Comparison of ENCODE assay signal across 22 mouse cellular contexts in the genomic region with DNA sequence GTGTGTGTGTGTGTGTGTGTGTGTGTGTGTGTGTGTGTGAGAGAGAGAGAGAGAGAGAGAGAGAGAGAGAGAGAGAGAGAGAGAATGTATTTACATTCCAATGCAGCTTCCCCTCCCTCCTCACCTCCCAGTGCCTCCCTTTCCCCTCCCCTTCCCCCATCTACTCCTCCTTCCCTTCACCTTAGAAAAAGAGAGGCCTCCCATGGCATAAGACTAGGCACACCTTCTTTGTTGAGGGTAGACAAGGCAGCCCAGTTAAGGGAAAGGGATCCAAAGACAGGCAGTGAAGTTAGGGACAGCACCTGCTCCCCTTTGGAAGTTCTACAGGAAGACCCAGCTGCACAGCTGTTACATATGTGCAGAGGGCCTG. TPM values are rescaled to one million over a fixed set of nuclear protein-coding genes. Genes with fewer than 3 reads are reported as not detected.
DNase-seq lines count a peak whose midpoint lies in the region; ATAC-seq and TF ChIP-seq lines count a peak whose summit lies in the region.
"Had no signal": no experiment of that assay in that cellular context is flagged by ENCODE, and none has a peak within 500 bp of the region (broad histone marks: within the 10 kb centered on the region; RNA-seq: fewer than 3 reads in every experiment).

No protein-coding gene starts in this region.

- peak overlapping the region; percentile 36; the same call in 1 of the 2 replicates for H3K4me2 ChIP-seq in liver, postnatal 0 days (ENCODE audit: low read depth, low read length)
- no peak overlapping the region for H3K4me2 ChIP-seq in neural tube, embryonic 15.5 days
- H3K4me2 ChIP-seq: embryonic facial prominence, embryonic 15.5 days; lung, embryonic 14.5 days; midbrain, embryonic 12.5 days had no signal

- TF ChIP-seq CTCF in thymus, adult 2 months (IDR thresholded peaks at IDR 0.05; ENCODE audit: borderline replicate concordance, control insufficient read depth, extremely low read depth, insufficient read depth, low read length, poor library complexity), result no peak
- no peak for TF ChIP-seq CTCF in bone marrow macrophage, adult 2 months (IDR thresholded peaks at IDR 0.05; ENCODE audit: low read depth, low read length)
- no peak for TF ChIP-seq CTCF in liver, postnatal 0 days (IDR thresholded peaks at IDR 0.05; ENCODE audit: low read depth)

- TF ChIP-seq EP300 in liver, postnatal 0 days (IDR thresholded peaks at IDR 0.05; ENCODE audit: low read depth), result no peak

- H3K36me3 ChIP-seq in thymus, adult 2 months (ENCODE audit: control insufficient read depth, insufficient read depth, low read length), result no peaks in the 10 kb centered on the region
- no peaks in the 10 kb centered on the region for H3K36me3 ChIP-seq in liver, postnatal 0 days (replicated peaks; ENCODE audit: insufficient read depth, low read length)
- no peaks in the 10 kb centered on the region for H3K36me3 ChIP-seq in neural tube, embryonic 15.5 days
- H3K36me3 ChIP-seq: embryonic facial prominence, embryonic 15.5 days; forebrain, embryonic 10.5 days; midbrain, embryonic 12.5 days had no signal

- peaks cover 11% of the 10 kb centered on the region for H3K4me1 ChIP-seq in thymus, adult 2 months (replicated peaks; ENCODE audit: control insufficient read depth, insufficient read depth, low read length)
- peaks cover 7% of the 10 kb centered on the region for H3K4me1 ChIP-seq in bone marrow macrophage, adult 2 months (ENCODE audit: control insufficient read depth, insufficient read depth, low read length)
- no peaks in the 10 kb centered on the region for H3K4me1 ChIP-seq in liver, postnatal 0 days (ENCODE audit: insufficient read depth)
- no peaks in the 10 kb centered on the region for H3K4me1 ChIP-seq in neural tube, embryonic 15.5 days
- H3K4me1 ChIP-seq: embryonic facial prominence, embryonic 15.5 days; forebrain, embryonic 10.5 days; midbrain, embryonic 12.5 days had no signal

- no peak for ATAC-seq in liver, postnatal 0 days
- no peak for ATAC-seq in neural tube, embryonic 15.5 days (ENCODE audit: low FRiP score)
- ATAC-seq in activated CD4-positive, CD25-positive, alpha-beta regulatory T cell, adult 4 months, result no peak
- ATAC-seq in monocyte, adult 5-6 weeks (replicated peaks; ENCODE audit: insufficient number of reproducible peaks, low FRiP score, low TSS enrichment, poor library complexity, severe bottlenecking), result no peak
- ATAC-seq: hindbrain, embryonic 16.5 days had no signal

- no peak for TF ChIP-seq POLR2A in thymus, adult 2 months (IDR thresholded peaks at IDR 0.05; ENCODE audit: control insufficient read depth, extremely low read depth, insufficient read depth, low read length, poor library complexity)
- no peak for TF ChIP-seq POLR2A in bone marrow macrophage, adult 2 months (IDR thresholded peaks at IDR 0.05; ENCODE audit: borderline replicate concordance, low read depth, low read length)

- H3K27me3 ChIP-seq in thymus, adult 2 months (ENCODE audit: control insufficient read depth, insufficient read depth, low read length), result no peaks in the 10 kb centered on the region
- H3K27me3 ChIP-seq in liver, postnatal 0 days (ENCODE audit: insufficient read depth, low read length), result no peaks in the 10 kb centered on the region
- H3K27me3 ChIP-seq in neural tube, embryonic 15.5 days (replicated peaks), result no peaks in the 10 kb centered on the region
- H3K27me3 ChIP-seq: CH12.LX; embryonic facial prominence, embryonic 15.5 days; midbrain, embryonic 12.5 days had no signal

- no peak for DNase-seq in thymus, adult 2 months
- no peak for DNase-seq in thymus, adult 18-20 months
- DNase-seq in liver, postnatal 0 days, result no peak
- DNase-seq in right cerebral cortex, postnatal 25 days, result no peak
- DNase-seq: adrenal gland, adult 8-10 months; cerebellum, adult 11 months; cerebellum, postnatal 14 days; gastrocnemius, postnatal 25 days; kidney, adult 18-20 months; kidney, postnatal 10 days; lung, embryonic 14.5 days; right cerebral cortex, postnatal 14 days had no signal

- H3K4me3 ChIP-seq in thymus, adult 2 months (ENCODE audit: control insufficient read depth, insufficient read depth, low read length), result no peak overlapping the region
- H3K4me3 ChIP-seq in bone marrow macrophage, adult 2 months (ENCODE audit: insufficient read depth, low read length), result 0 out of 2 replicates have a peak overlapping the region, but pooled peaks have one; percentile 3
- H3K4me3 ChIP-seq in liver, postnatal 0 days (ENCODE audit: low read depth, low read length), result no peak overlapping the region
- no peak overlapping the region for H3K4me3 ChIP-seq in neural tube, embryonic 15.5 days (replicated peaks)
- H3K4me3 ChIP-seq: embryonic facial prominence, embryonic 15.5 days; forebrain, embryonic 10.5 days; layer of hippocampus, adult 2 months; midbrain, embryonic 12.5 days had no signal

- H3K9me3 ChIP-seq in liver, postnatal 0 days (ENCODE audit: low read length), result peaks cover 4% of the 10 kb centered on the region; the same call in 1 of the 2 replicates
- no peaks in the 10 kb centered on the region for H3K9me3 ChIP-seq in neural tube, embryonic 15.5 days (replicated peaks)
- H3K9me3 ChIP-seq: embryonic facial prominence, embryonic 15.5 days; midbrain, embryonic 12.5 days had no signal

- no peak overlapping the region for H3K9ac ChIP-seq in liver, postnatal 0 days (replicated peaks)
- H3K9ac ChIP-seq in neural tube, embryonic 15.5 days (replicated peaks), result no peak overlapping the region
- H3K9ac ChIP-seq: embryonic facial prominence, embryonic 15.5 days; lung, embryonic 14.5 days; midbrain, embryonic 12.5 days had no signal

- H3K27ac ChIP-seq in thymus, adult 2 months (ENCODE audit: control insufficient read depth, insufficient read depth, low read length), result peak overlapping the region; percentile 3; the same call in 1 of the 2 replicates
- H3K27ac ChIP-seq in bone marrow macrophage, adult 2 months (ENCODE audit: insufficient read depth, low read depth, low read length), result no peak overlapping the region; the same call in 1 of the 2 replicates
- H3K27ac ChIP-seq in liver, postnatal 0 days (ENCODE audit: low read depth), result 0 out of 2 replicates have a peak overlapping the region, but pooled peaks have one; percentile 57
- no peak overlapping the region for H3K27ac ChIP-seq in neural tube, embryonic 15.5 days (replicated peaks)
- H3K27ac ChIP-seq: embryonic facial prominence, embryonic 15.5 days; forebrain, embryonic 10.5 days; layer of hippocampus, adult 2 months; midbrain, embryonic 12.5 days had no signal

RNA-seq across cellular contexts. Expression of gene Atp11b, which starts 21.1 kb away (rescaled TPM):
- polyA plus RNA-seq in thymus, adult 2 months (2012; rRNA removed), result 35.6 and 37.5 TPM in 2 replicates
- 40.3 and 42.1 TPM in 2 replicates for polyA plus RNA-seq in bone marrow macrophage, adult 2 months (2012; ENCODE audit: insufficient read depth, insufficient read length, missing spikeins)
- 9.9 and 11.9 TPM in 2 replicates for polyA plus RNA-seq in liver, postnatal 0 days (2015; fragmentation: Nextera tagmentation; extraction: Ambion mirVana)
- 40.1 and 40.3 TPM in 2 replicates for polyA plus RNA-seq in neural tube, embryonic 15.5 days (2015; fragmentation: Nextera tagmentation; extraction: Ambion mirVana)
- 10 to 100 TPM; 49.9 to 69.1 TPM for polyA plus RNA-seq in activated CD4-positive, CD25-positive, alpha-beta regulatory T cell, adult 4 months (2017; shearing (Covaris generic))
- 131 to 143 TPM (median 136 TPM) in 3 replicates for total RNA-seq in monocyte, adult 5-6 weeks (2017)

Comparison
In these comparisons a context has a peak if more than half of its experiments do, and no peak if none do; other contexts are left out.
1. H3K27ac ChIP-seq: peak in thymus, adult 2 months (single experiment) and liver, postnatal 0 days (single experiment); none in bone marrow macrophage, adult 2 months (single experiment) and neural tube, embryonic 15.5 days (single experiment).